Mouse (Mus musculus) spleen, postnatal 4 days (tissue): ENCODE results near the gene Calr4.

ENCODE experiments used
- DNase-seq, 2 experiments: peaks; one replicate each; pipeline ENCODE4 v3.0.0; 2022; ENCODE audit warnings: low spot score in 2 of 2

Calr4 gene

GRCm38 (mm10) chr4:109279689-109280458 lies 45.6 kb downstream of the Calr4 start, which contains the start of gene Eps15:
Eps15 (plus strand) TSS chr4:109280268.
- peak; percentile 96 to 98 for DNase-seq

- DNase-seq, result peak; percentile 38 to 84
Measured at GRCm38 (mm10) chr4:109280459-109281160, 46.3 kb downstream of the Calr4 start.

- no peak for DNase-seq
Measured at GRCm38 (mm10) chr4:109281161-109281560, 46.9 kb downstream of the Calr4 start.

- no peak for DNase-seq
Measured at GRCm38 (mm10) chr4:109281946-109282345, 47.7 kb downstream of the Calr4 start.

- no peak for DNase-seq
Measured at GRCm38 (mm10) chr4:109294629-109295028, 60.3 kb downstream of the Calr4 start.

GRCm38 (mm10) chr4:109296510-109296909 lies 62.2 kb downstream of the Calr4 start:
- no peak for DNase-seq

GRCm38 (mm10) chr4:109299136-109299535 lies 64.9 kb downstream of the Calr4 start:
- no peak for DNase-seq
